Mouse (Mus musculus) liver, embryonic 14.5 days (tissue): ENCODE results near the gene Gpx4. TPM values are rescaled to one million over a fixed set of nuclear protein-coding genes. Genes with fewer than 3 reads are reported as not detected.

Experiments
- ATAC-seq: fragments of 200-750 bp; cut with Nextera tagmentation; 2 replicates; pipeline ENCODE4 v1.8.0; 2017; ENCODE audit warnings: moderate number of reproducible peaks, mild to moderate bottlenecking, moderate library complexity; ENCODE audit not compliant: insufficient read depth
- DNase-seq, 3 experiments: peaks; one replicate each; pipeline ENCODE4 v3.0.0-alpha.2; 2012 to 2013; ENCODE audit warnings: low read depth in 3 of 3, low spot score in 3 of 3
- H3K27ac ChIP-seq: fragments of 300-500 bp; sonication (generic); 2 replicates; pipeline ENCODE4 v1.5.1; 2014; ENCODE audit warnings: moderate library complexity, mild to moderate bottlenecking, control low read depth, inconsistent platforms
- H3K27me3 ChIP-seq: fragments of 300-500 bp; sonication (generic); 2 replicates; pipeline ENCODE4 v1.6.1; 2014; ENCODE audit warnings: mild to moderate bottlenecking, low read length, moderate library complexity; ENCODE audit not compliant: control insufficient read depth, insufficient read depth
- H3K36me3 ChIP-seq: fragments of 300-500 bp; sonication (generic); replicated peaks from 2 replicates; pipeline ENCODE4 v1.6.1; 2014; ENCODE audit warnings: low read depth; ENCODE audit not compliant: control insufficient read depth, insufficient read depth
- H3K4me1 ChIP-seq, 2 experiments: fragments of 200-500 bp in 1 of 2; fragments of 300-500 bp in 1 of 2; sonication (generic) in 1 of 2; replicated peaks; 2 replicates each; pipeline ENCODE4 v1.6.1; 2012 to 2014; ENCODE audit warnings: antibody characterized with exemption in 1 of 2, inconsistent platforms in 1 of 2, low read length in 1 of 2; ENCODE audit not compliant: control insufficient read depth in 2 of 2, insufficient read depth in 2 of 2
- H3K4me2 ChIP-seq: fragments of 300-500 bp; sonication (generic); 2 replicates; pipeline ENCODE4 v1.6.1; 2014; ENCODE audit warnings: low read depth, mild to moderate bottlenecking, control low read depth, moderate library complexity
- H3K4me3 ChIP-seq, 2 experiments: fragments of 200-500 bp in 1 of 2; fragments of 300-500 bp in 1 of 2; sonication (generic) in 1 of 2; 2 replicates each; pipeline ENCODE4 v1.5.1; 2012 to 2014; ENCODE audit warnings: low read depth in 2 of 2, low read length in 2 of 2, mild to moderate bottlenecking in 2 of 2, control low read depth in 1 of 2, inconsistent platforms in 1 of 2, moderate library complexity in 1 of 2; ENCODE audit not compliant: insufficient read depth in 1 of 2
- H3K9ac ChIP-seq: fragments of 300-500 bp; sonication (generic); replicated peaks from 2 replicates; pipeline ENCODE4 v1.6.1; 2014; ENCODE audit warnings: mild to moderate bottlenecking, control low read depth, moderate library complexity
- H3K9me3 ChIP-seq: fragments of 300-500 bp; sonication (generic); 2 replicates; pipeline ENCODE4 v1.6.1; 2016; ENCODE audit warnings: low read length, mixed read lengths; ENCODE audit not compliant: control insufficient read depth
- CTCF ChIP-seq: IDR thresholded peaks from 2 replicates; pipeline ENCODE4 v1.5.1; 2016; ENCODE audit warnings: antibody characterized with exemption, low read depth, control low read depth
- EP300 ChIP-seq: IDR thresholded peaks from 2 replicates; pipeline ENCODE4 v1.6.1; 2016; ENCODE audit warnings: antibody characterized with exemption, low read depth
- WGBS: fragments of 180-500 bp; shearing (Covaris S2); extraction: QIAGEN DNeasy Blood & Tissue Kit; methylation state at CpG from one replicate; pipeline ENCODE4 v1.1.7; 2014; ENCODE audit not compliant: insufficient replicate concordance; 5-methylcytosine and 5-hydroxymethylcytosine counted together
- polyA plus RNA-seq, 2 experiments: library from polyadenylated mRNA; depleted of rRNA in 1 of 2; stranded (reverse) in 1 of 2; unstranded in 1 of 2; fragments of >200 nt; fragmentation: Nextera tagmentation in 1 of 2; extraction: Ambion mirVana in 1 of 2; gene quantifications; 2 replicates each; pipeline versions ENCODE4 v1.2.1 to v1.2.3; 2012 to 2014

Gpx4 gene
- polyA plus RNA-seq, 2 experiments, result 388 to 724 TPM

- 85% methylated on average over 20 of the region's 20 CpGs for WGBS
- H3K27ac ChIP-seq, result peak overlapping the region; percentile 8; the same call in 1 of the 2 replicates
- ATAC-seq, result no peak
Measured at GRCm38 (mm10) chr10:80072623-80073489, 25.9 kb downstream of the Gpx4 start.

GRCm38 (mm10) chr10:80074813-80075601 lies 28.0 kb downstream of the Gpx4 start:
- Histone ChIP-seq H3K27me3 (no peaks in the 10 kb centered on the region), H3K4me3 (peak overlapping the region in 1 of 2 experiments; percentile 10; a peak in 2 of 4 replicates), H3K9ac (peak overlapping the region; percentile 31; the same call in 1 of the 2 replicates), H3K4me2 (peak overlapping the region; percentile 43), H3K36me3 (peaks cover 12% of the 10 kb centered on the region), H3K27ac (no peak overlapping the region; the same call in 1 of the 2 replicates), H3K9me3 (no peaks in the 10 kb centered on the region), H3K4me1 (peaks cover 16 to 24% of the 10 kb centered on the region in 2 experiments)
- 18% methylated on average over 28 of the region's 28 CpGs for WGBS
- no peak for ATAC-seq
- TF ChIP-seq CTCF (peak; percentile 61), EP300 (no peak)
- peak in 2 of 3 experiments; percentile 45 to 60 for DNase-seq

More at GRCm38 (mm10) chr10:80072623-80073489, 25.9 kb downstream of the Gpx4 start:
- H3K4me3 ChIP-seq, result no peak overlapping the region
- peaks cover 15 to 19% of the 10 kb centered on the region in 2 experiments for H3K4me1 ChIP-seq
- DNase-seq, result no peak
- no peak overlapping the region for H3K9ac ChIP-seq
- no peaks in the 10 kb centered on the region for H3K27me3 ChIP-seq
- H3K4me2 ChIP-seq, result no peak overlapping the region
- TF ChIP-seq EP300, result no peak
- TF ChIP-seq CTCF, result no peak
- H3K36me3 ChIP-seq, result no peaks in the 10 kb centered on the region
- no peaks in the 10 kb centered on the region for H3K9me3 ChIP-seq

GRCm38 (mm10) chr10:80075924-80076323 lies 29.0 kb downstream of the Gpx4 start:
- WGBS, result 79% methylated on average over 1 of the region's 1 CpGs
- ATAC-seq (no peak), DNase-seq (no peak)
- H3K4me1 ChIP-seq, result peaks cover 23 to 26% of the 10 kb centered on the region in 2 experiments
- H3K4me2 ChIP-seq, result no peak overlapping the region
- no peaks in the 10 kb centered on the region for H3K27me3 ChIP-seq
- no peak overlapping the region for H3K4me3 ChIP-seq
- no peaks in the 10 kb centered on the region for H3K9me3 ChIP-seq
- TF ChIP-seq EP300, result no peak
- TF ChIP-seq CTCF, result 0 out of 2 replicates have a peak, but pooled peaks have one; percentile 16
- H3K27ac ChIP-seq, result no peak overlapping the region
- H3K9ac ChIP-seq, result no peak overlapping the region
- H3K36me3 ChIP-seq, result peaks cover 13% of the 10 kb centered on the region

- TF ChIP-seq CTCF (no peak), EP300 (no peak)
- Histone ChIP-seq H3K4me2 (no peak overlapping the region), H3K4me1 (peaks cover 23 to 27% of the 10 kb centered on the region in 2 experiments), H3K9ac (no peak overlapping the region), H3K9me3 (no peaks in the 10 kb centered on the region), H3K27ac (no peak overlapping the region), H3K4me3 (no peak overlapping the region), H3K36me3 (peaks cover 13% of the 10 kb centered on the region), H3K27me3 (no peaks in the 10 kb centered on the region)
- WGBS, result 80% methylated on average over 4 of the region's 4 CpGs
- DNase-seq, result no peak
- ATAC-seq, result no peak
Measured at GRCm38 (mm10) chr10:80076386-80076785, 29.4 kb downstream of the Gpx4 start.

GRCm38 (mm10) chr10:80077312-80077711 lies 30.3 kb downstream of the Gpx4 start:
- H3K9ac ChIP-seq, result no peak overlapping the region
- TF ChIP-seq CTCF (no peak), EP300 (no peak)
- H3K4me1 ChIP-seq, result peaks cover 19 to 25% of the 10 kb centered on the region in 2 experiments
- ATAC-seq (no peak), DNase-seq (no peak)
- H3K27me3 ChIP-seq, result no peaks in the 10 kb centered on the region
- 74% methylated on average over 5 of the region's 5 CpGs for WGBS
- peaks cover 18% of the 10 kb centered on the region for H3K36me3 ChIP-seq
- H3K27ac ChIP-seq, result no peak overlapping the region
- no peak overlapping the region for H3K4me2 ChIP-seq
- H3K9me3 ChIP-seq, result no peaks in the 10 kb centered on the region
- H3K4me3 ChIP-seq, result no peak overlapping the region
